Mouse (Mus musculus) small intestine, adult 2 months (tissue): Measurements from ENCODE around the gene Ttc33. TPM values are rescaled to one million over a fixed set of nuclear protein-coding genes. Genes with fewer than 3 reads are reported as not detected.

ENCODE experiments used
- H3K27ac ChIP-seq: fragments of 200-500 bp; 2 replicates; pipeline ENCODE4 v1.5.1; 2012; ENCODE audit warnings: low read depth, low read length, control low read depth, inconsistent platforms; ENCODE audit not compliant: insufficient read depth
- H3K27me3 ChIP-seq: fragments of 200-500 bp; 2 replicates; pipeline ENCODE4 v1.6.1; 2012; ENCODE audit warnings: mild to moderate bottlenecking, moderate library complexity, low read length, inconsistent platforms; ENCODE audit not compliant: control insufficient read depth, insufficient read depth
- H3K36me3 ChIP-seq: fragments of 200-500 bp; 2 replicates; pipeline ENCODE4 v1.6.1; 2012; ENCODE audit warnings: mild to moderate bottlenecking, low read length, control low read depth, inconsistent platforms; ENCODE audit not compliant: control insufficient read depth, insufficient read depth
- H3K4me1 ChIP-seq: fragments of 200-500 bp; 2 replicates; pipeline ENCODE4 v1.6.1; 2012; ENCODE audit warnings: low read length, inconsistent platforms, mixed read lengths; ENCODE audit not compliant: control insufficient read depth, insufficient read depth, insufficient read length
- H3K4me3 ChIP-seq: fragments of 200-500 bp; 2 replicates; pipeline ENCODE4 v1.5.1; 2012; ENCODE audit warnings: low read depth, mild to moderate bottlenecking, control low read depth, inconsistent platforms, low read length, moderate library complexity
- CTCF ChIP-seq: fragments of 200-500 bp; IDR thresholded peaks from 2 replicates; pipeline ENCODE4 v1.5.1; 2012; ENCODE audit warnings: low read depth, mild to moderate bottlenecking, control low read depth, inconsistent platforms, low read length, moderate library complexity, mixed read lengths; ENCODE audit not compliant: insufficient replicate concordance, insufficient read length; ENCODE audit errors: extremely low read depth
- POLR2A ChIP-seq: fragments of 200-500 bp; IDR thresholded peaks from 2 replicates; pipeline ENCODE4 v1.6.1; 2012; ENCODE audit warnings: low read depth, mild to moderate bottlenecking, control low read depth, inconsistent platforms, low read length, moderate library complexity
- WGBS: fragments of 180-500 bp; shearing (Covaris S2); methylation state at CpG from one replicate; pipeline ENCODE4 v1.1.7; 2018; 5-methylcytosine and 5-hydroxymethylcytosine counted together
- polyA plus RNA-seq: library from polyadenylated mRNA; depleted of rRNA; stranded (reverse); fragments of >200 nt; gene quantifications from 2 replicates; pipeline ENCODE4 v1.2.3, GENCODE M21; 2012

Gene Ttc33
- polyA plus RNA-seq, 1 experiment = 1.4 TPM

DNA sequence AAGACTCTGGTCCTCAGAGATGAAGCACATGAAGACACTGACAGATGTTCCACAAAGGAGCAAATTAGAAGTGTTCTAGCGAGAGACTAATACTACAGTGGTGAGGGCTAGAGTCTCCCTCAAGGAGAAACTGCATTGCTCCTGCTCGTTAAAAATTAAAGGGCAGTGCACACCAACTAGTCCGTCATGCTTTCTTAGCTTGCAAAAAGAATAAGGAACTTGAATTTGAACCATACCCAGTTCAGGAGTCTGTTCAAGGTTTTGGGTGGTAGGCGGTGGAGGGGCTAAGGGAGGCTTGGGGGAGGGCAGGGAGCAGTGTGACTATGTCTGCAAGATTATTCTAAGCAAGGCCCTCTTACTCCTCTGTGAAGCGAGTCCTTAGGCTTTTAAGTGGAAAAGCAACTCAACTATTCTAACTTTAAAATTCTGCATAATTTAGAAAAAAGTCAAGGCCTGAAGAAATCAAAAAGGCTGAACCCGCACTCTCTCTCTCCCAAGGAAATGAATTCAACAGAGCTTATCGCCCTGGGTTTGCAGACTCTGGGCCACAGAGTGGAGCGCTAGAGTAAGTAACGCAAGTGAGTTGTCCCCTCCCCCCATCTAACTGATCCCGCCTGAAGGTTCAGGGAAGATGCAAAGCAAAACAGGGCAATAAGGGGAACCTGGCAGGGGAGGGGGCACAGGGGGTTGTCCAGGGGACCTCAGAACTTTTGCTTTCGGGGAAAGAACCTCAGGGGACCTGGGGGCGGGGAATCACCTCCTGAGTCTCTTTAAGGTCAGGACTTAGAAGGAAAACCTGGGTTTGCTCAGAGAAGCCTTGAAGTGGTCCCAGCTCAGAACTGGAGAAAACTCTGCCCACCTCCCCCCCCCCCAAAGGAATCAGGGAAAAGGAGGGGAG is 56.2 kb downstream of the Ttc33 start:
- Histone ChIP-seq H3K27ac (peak overlapping the region; percentile 17), H3K4me3 (peak overlapping the region; percentile 82), H3K36me3 (peaks cover 11% of the 10 kb centered on the region), H3K4me1 (peaks cover 14% of the 10 kb centered on the region; the same call in 1 of the 2 replicates), H3K27me3 (no peaks in the 10 kb centered on the region)
- peak; percentile 41; the same call in 1 of the 2 replicates for TF ChIP-seq CTCF
- no peak for TF ChIP-seq POLR2A
- WGBS = 20% methylated on average over 12 of the region's 12 CpGs

DNA sequence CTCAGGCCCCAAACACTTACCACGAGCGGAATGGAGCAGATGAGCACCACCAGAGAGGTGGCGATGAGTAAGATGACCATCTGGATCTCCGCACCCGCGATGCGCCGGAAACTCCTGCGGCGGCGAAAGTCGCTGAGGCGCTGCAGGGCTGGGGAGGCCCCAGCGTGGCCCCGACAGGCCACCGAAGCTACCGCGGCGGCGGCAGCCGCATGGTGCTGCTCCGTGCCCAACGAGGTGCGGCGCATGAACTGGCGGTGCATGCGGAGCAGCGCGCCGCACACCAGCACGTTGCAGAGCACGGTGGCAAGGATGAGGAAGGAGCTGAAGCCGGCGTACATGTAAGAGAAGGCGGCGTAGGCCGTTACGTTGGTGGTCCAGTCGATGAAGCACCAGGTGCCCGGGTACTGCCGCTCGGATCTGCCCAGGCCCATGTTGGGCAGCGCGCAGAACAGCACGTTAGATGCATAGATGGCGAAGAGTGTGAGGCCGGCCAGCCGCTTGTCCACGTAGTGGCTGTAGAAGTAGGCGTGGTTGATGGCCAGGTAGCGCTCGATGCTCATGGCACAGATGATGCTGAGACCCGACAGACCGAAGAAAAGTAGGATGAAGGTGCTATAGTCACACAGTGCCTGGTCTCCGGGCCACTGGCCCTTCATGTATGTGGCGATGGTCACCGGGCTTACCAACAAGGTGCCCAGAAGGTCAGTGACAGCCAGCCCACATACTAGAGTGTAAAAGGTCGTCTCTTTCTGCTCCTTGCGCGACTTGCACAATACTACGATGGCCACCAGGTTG is 57.1 kb downstream of the Ttc33 start:
- TF ChIP-seq CTCF = no peak
- TF ChIP-seq POLR2A = no peak
- WGBS = 2% methylated on average over 61 of the region's 61 CpGs
- peak overlapping the region; percentile 17 for H3K27ac ChIP-seq
- H3K4me3 ChIP-seq = peak overlapping the region; percentile 82
- H3K36me3 ChIP-seq = peaks cover 9% of the 10 kb centered on the region
- no peaks in the 10 kb centered on the region for H3K27me3 ChIP-seq
- H3K4me1 ChIP-seq = peaks cover 14% of the 10 kb centered on the region; the same call in 1 of the 2 replicates

DNA sequence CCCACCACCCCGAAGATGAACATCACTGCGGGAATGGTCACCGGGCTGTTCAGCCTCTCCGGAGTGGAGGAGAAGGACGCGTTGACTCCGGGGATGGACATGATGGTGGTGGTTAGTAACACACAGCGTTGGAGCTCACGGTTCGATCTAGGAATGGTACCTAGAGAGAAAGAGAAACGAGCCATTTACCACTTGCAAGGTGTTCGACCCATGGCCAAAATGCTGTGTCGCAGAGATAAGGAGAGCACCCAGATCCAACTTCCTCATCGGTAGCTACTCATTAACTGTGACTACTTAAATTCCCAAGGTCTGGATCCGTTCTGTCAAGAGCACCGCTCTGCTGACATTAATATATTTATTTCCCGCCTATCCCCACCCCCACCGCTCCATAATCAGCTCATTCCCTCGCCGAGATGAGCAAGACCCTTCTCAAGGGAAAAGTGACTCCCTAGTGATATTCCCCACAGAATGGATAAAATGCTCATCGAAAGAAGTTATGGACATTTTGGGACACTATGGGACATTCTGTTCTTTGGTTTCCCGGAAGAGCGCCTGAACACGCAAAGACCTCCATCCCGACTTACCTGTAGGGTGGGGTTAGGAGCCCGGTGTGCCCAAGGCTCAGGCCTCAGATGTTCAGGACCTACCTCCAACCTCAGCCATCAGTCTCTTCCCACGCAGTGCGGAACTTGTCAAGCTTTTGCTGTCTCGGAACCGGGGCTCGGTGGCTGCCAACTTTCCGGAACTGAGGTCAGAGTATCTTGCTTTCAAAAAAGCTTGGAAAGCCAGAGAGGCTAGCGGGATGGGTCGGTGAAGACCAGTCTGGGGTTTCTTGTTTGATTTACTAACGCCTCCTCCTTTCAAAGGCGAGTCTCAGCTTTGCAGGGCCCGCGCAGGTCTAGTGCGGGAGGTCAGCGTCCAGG is 58.0 kb downstream of the Ttc33 start:
- peaks cover 8% of the 10 kb centered on the region; the same call in 1 of the 2 replicates for H3K4me1 ChIP-seq
- H3K27me3 ChIP-seq = no peaks in the 10 kb centered on the region
- TF ChIP-seq CTCF (no peak), POLR2A (no peak)
- peak overlapping the region; percentile 82 for H3K4me3 ChIP-seq
- peak overlapping the region; percentile 66 for H3K27ac ChIP-seq
- 2% methylated on average over 40 of the region's 40 CpGs for WGBS
- peaks cover 5% of the 10 kb centered on the region for H3K36me3 ChIP-seq

DNA sequence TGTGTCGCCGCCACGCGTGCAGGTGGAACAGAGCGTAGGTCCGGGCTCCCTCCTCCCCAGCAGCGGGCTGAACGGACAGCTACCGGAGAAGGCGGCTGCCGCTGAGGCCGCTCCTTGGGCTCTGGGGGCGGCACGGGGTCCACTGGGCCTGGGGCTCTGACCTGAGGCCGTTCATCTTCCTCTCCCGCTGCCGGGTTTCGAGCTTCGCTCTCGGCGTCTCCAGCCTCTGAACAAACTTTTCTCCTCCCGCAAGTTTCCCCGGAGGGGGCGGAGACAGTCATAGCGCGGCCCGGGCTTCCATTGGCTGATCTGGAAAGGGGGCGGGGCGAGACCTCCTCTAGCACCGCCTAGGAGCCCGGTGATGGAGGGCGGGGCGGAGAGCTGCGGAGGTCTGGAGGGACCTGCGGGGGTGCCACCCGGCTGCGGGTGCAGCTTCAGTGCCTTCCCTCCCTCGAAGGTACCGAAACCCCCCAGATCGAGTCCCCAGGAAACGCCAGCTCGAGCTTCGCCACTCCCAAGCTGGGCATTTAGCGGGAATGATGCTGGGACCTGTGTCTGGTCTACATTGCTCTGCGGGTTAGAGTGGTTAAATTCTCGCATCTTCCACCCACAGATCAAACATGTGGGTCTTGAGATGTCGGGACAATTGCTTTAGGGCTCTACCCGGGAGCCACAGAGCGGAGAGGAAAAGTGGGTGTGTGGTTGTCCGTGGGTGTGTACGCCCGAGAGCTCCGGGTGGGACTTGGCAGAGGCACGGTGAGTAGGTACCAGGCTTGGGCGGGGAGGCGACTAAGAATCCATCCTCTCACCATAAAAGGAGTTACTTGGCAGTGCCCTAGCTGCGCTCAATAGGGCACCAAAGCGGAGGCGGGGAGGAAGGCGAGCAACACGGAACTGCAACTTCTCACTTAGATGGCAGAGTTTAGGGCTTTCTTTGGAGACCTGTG is 58.9 kb downstream of the Ttc33 start, which contains the start of gene Ptger4:
Gene Ptger4, minus strand, starts transcription at position 229 of the 947 bp plus-strand sequence.
- WGBS = under 1% methylated on average over 61 of the region's 61 CpGs
- Histone ChIP-seq H3K27ac (peak within 1 kb of the TSS; percentile 66), H3K36me3 (peaks cover 4% of the 10 kb centered on the region), H3K4me3 (peak within 1 kb of the TSS; percentile 82), H3K27me3 (no peaks in the 10 kb centered on the region), H3K4me1 (peaks cover 8% of the 10 kb centered on the region; the same call in 1 of the 2 replicates)
- TF ChIP-seq CTCF = no peak
- peak; percentile 99 for TF ChIP-seq POLR2A

DNA sequence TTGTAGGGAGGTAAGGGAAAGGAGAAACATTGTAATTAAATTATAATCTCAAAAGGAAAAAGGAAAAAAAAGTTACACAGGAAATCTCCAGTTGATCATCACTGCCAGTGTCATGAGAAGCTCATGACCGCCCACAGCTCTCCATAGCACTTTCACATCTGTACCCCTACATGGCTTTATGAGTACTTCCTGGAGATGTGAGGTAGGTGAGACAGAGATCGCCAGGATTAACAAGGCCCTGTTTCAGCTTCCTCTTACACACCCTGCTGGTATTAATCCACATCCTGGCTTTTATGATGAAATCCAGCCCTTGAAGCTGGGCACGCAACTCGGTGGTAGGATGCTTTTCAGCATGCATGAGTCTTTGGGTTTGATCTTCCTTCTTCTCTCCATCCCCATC is 64.9 kb downstream of the Ttc33 start:
- Histone ChIP-seq H3K27me3 (no peaks in the 10 kb centered on the region), H3K4me1 (no peaks in the 10 kb centered on the region), H3K4me3 (no peak overlapping the region), H3K27ac (no peak overlapping the region), H3K36me3 (no peaks in the 10 kb centered on the region)
- TF ChIP-seq CTCF (no peak), POLR2A (no peak)
- WGBS = 82% methylated on average over 4 of the region's 4 CpGs

DNA sequence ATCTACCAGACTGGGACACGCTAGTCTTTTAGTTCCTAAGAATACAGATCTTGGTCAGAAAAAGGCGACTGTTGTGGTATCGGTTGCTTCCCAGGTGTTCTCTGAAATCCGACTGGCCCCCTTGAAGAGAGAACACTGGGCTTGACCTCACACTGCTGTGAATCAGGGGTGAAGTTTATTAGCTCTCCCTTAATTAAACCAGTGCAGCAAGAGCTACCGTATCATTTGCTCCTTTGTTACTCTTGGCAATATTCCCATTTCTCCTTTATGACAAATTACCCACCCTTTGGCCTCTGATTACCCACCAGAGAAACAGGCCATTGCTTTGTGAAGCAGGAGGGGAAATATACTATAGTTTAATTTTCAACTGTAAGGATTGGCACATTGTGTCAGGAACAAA is 74.9 kb downstream of the Ttc33 start:
- 24% methylated on average over 5 of the region's 5 CpGs for WGBS
- Histone ChIP-seq H3K36me3 (no peaks in the 10 kb centered on the region), H3K4me1 (peaks cover 4% of the 10 kb centered on the region; the same call in 1 of the 2 replicates), H3K27me3 (no peaks in the 10 kb centered on the region), H3K27ac (no peak overlapping the region), H3K4me3 (no peak overlapping the region)
- no peak for TF ChIP-seq POLR2A
- TF ChIP-seq CTCF = no peak
